Mouse (Mus musculus) granulocyte monocyte progenitor cell, adult 5-6 weeks (primary cell): ENCODE measurements around the gene Krt7. TPM values are rescaled to one million over a fixed set of nuclear protein-coding genes. Genes with fewer than 3 reads are reported as not detected.
A peak's percentile ranks its signal among the peaks of the same experiment; 100 is the strongest.

ENCODE experiments used
- ATAC-seq: replicated peaks from 2 replicates; pipeline ENCODE4 v1.8.0; 2016; ENCODE audit warnings: mild to moderate bottlenecking, moderate TSS enrichment, inconsistent platforms; ENCODE audit not compliant: poor library complexity, severe bottlenecking
- total RNA-seq, 2 experiments: library from RNA; stranded (forward) in 1 of 2; stranded (reverse) in 1 of 2; fragments of 200-712, 200-1000 nt in 1 of 2; fragments of >200 nt in 1 of 2; fragmentation: Nextera tagmentation in 1 of 2; gene quantifications; 2 replicates each; pipeline ENCODE4 v1.2.3; 2014 to 2017

Gene Krt7
- total RNA-seq (2014; fragmentation: Nextera tagmentation) (0.21 and 0.67 TPM in 2 replicates), total RNA-seq (2017) (0.39 TPM in 1 of 2 replicates, not detected in the other)

GRCm38 (mm10) chr15:101410775-101411174, at the start of gene Krt7:
Gene Krt7 (plus strand): TSS chr15:101411043.
- peak; percentile 87 for ATAC-seq

- no peak for ATAC-seq
Observed at GRCm38 (mm10) chr15:101362393-101363010, 48.3 kb upstream of the Krt7 start.

GRCm38 (mm10) chr15:101363933-101364332, 46.9 kb upstream of the Krt7 start:
- ATAC-seq, result peak; percentile 59; the same call in 1 of the 2 replicates

- no peak for ATAC-seq
Observed at GRCm38 (mm10) chr15:101364425-101364824, 46.4 kb upstream of the Krt7 start.

GRCm38 (mm10) chr15:101364891-101365671, 45.8 kb upstream of the Krt7 start:
- no peak for ATAC-seq

GRCm38 (mm10) chr15:101365721-101366120, 45.1 kb upstream of the Krt7 start:
- ATAC-seq, result 0 out of 2 replicates have a peak, but pooled peaks have one; percentile 20

GRCm38 (mm10) chr15:101366482-101366881, 44.4 kb upstream of the Krt7 start:
- no peak for ATAC-seq

GRCm38 (mm10) chr15:101366926-101367325, 43.9 kb upstream of the Krt7 start:
- ATAC-seq, result no peak

- peak; percentile 55 for ATAC-seq
Observed at GRCm38 (mm10) chr15:101367497-101367896, 43.3 kb upstream of the Krt7 start.

GRCm38 (mm10) chr15:101368015-101368414, 42.8 kb upstream of the Krt7 start:
- no peak for ATAC-seq

GRCm38 (mm10) chr15:101368502-101369381, 42.1 kb upstream of the Krt7 start:
- ATAC-seq, result no peak

GRCm38 (mm10) chr15:101369382-101370100, 41.3 kb upstream of the Krt7 start:
- ATAC-seq, result no peak

- ATAC-seq, result no peak
Observed at GRCm38 (mm10) chr15:101370101-101370911, 40.5 kb upstream of the Krt7 start, which contains the start of gene Krt80. Gene Krt80 (minus strand): TSS chr15:101370162.

- ATAC-seq, result no peak
Observed at GRCm38 (mm10) chr15:101371141-101371985, 39.5 kb upstream of the Krt7 start.

- 0 out of 2 replicates have a peak, but pooled peaks have one; percentile 12 for ATAC-seq
Observed at GRCm38 (mm10) chr15:101372131-101372977, 38.5 kb upstream of the Krt7 start.

- peak; percentile 41 for ATAC-seq
Observed at GRCm38 (mm10) chr15:101373286-101373898, 37.5 kb upstream of the Krt7 start.

GRCm38 (mm10) chr15:101374879-101375278, 36.0 kb upstream of the Krt7 start:
- ATAC-seq, result peak; percentile 83
